Mouse (Mus musculus): ENCODE results near the gene Tff1. TPM values are rescaled to one million over a fixed set of nuclear protein-coding genes. Genes with fewer than 3 reads are reported as not detected.
A peak's percentile ranks its signal among the peaks of the same experiment; 100 is the strongest.

The Tff1 gene
- total and polyA plus RNA-seq, 2 experiments from 2014 or later: not detected

DNA sequence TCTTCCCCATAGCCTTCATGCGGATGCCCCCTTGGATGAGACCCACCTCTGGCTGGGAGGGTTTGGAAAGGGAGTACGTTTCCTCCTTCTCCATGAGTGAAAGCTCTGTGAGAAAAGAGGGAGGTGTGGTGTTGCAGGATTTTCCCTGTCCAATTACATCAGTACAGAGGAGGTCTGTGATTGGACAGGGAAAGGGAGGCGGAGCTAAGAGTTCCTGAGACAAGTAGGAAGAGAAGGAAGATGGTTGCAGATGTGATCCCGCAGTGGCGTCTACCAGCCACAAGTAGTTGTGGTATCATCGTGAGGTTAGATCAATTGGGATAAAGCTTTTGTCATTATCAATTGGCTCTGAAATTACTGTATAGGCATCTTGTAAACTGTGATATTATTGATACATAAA, 7.2 kb downstream of the Tff1 start:
- Histone ChIP-seq H3K4me3 (ENCODE audit: low read length) (no peak overlapping the region), H3K4me2 (ENCODE audit: low read depth, low read length) (no peak overlapping the region), H3K36me3 (ENCODE audit: insufficient read depth, low read length) (no peaks in the 10 kb centered on the region), H3K4me1 (ENCODE audit: insufficient read depth, low read length) (no peaks in the 10 kb centered on the region), H3K27ac (no peak overlapping the region), H3K9me3 (ENCODE audit: low read length) (no peaks in the 10 kb centered on the region), H3K27me3 (ENCODE audit: insufficient read depth, low read length) (no peaks in the 10 kb centered on the region), H3K9ac (replicated peaks; ENCODE audit: low read length) (no peak overlapping the region)
- no peak for TF ChIP-seq CTCF (IDR thresholded peaks at IDR 0.05; ENCODE audit: low read depth)
- ATAC-seq: no peak
- DNase-seq (ENCODE audit: low spot score): no peak
- WGBS: 78% methylated on average over 6 of the region's 6 CpGs

DNA sequence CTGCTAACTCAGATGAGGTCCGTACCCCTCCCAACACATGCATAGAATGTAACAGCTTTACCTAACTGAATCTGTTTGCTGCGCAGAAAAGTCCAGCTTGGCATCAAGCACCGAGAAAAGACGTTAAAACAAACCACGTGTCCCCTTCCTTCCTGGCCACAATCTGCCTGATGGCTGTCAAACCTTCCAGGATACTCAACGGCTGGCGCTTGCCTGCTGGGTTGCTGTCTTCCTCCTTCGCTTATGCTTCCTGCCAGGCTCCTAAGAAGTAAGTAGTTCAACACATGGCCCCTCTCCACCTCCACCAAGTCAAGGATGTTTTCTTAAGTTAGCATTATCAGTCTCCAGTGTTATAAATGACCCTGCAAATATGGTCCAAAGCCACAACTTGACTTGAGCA, 11.3 kb downstream of the Tff1 start:
- 81% methylated on average over 8 of the region's 8 CpGs for WGBS
- H3K36me3 ChIP-seq (ENCODE audit: insufficient read depth, low read length): no peaks in the 10 kb centered on the region
- H3K9ac ChIP-seq (replicated peaks; ENCODE audit: low read length): no peak overlapping the region
- no peak overlapping the region for H3K27ac ChIP-seq
- no peaks in the 10 kb centered on the region; the same call in 1 of the 2 replicates for H3K4me1 ChIP-seq (ENCODE audit: insufficient read depth, low read length)
- DNase-seq (ENCODE audit: low spot score) (no peak), ATAC-seq (no peak)
- H3K4me3 ChIP-seq (ENCODE audit: low read length): no peak overlapping the region
- no peak overlapping the region for H3K4me2 ChIP-seq (ENCODE audit: low read depth, low read length)
- H3K9me3 ChIP-seq (ENCODE audit: low read length): 0 out of 2 replicates have a peak, but pooled peaks cover 4% of the 10 kb centered on the region
- H3K27me3 ChIP-seq (ENCODE audit: insufficient read depth, low read length): no peaks in the 10 kb centered on the region
- TF ChIP-seq CTCF (IDR thresholded peaks at IDR 0.05; ENCODE audit: low read depth): no peak

DNA sequence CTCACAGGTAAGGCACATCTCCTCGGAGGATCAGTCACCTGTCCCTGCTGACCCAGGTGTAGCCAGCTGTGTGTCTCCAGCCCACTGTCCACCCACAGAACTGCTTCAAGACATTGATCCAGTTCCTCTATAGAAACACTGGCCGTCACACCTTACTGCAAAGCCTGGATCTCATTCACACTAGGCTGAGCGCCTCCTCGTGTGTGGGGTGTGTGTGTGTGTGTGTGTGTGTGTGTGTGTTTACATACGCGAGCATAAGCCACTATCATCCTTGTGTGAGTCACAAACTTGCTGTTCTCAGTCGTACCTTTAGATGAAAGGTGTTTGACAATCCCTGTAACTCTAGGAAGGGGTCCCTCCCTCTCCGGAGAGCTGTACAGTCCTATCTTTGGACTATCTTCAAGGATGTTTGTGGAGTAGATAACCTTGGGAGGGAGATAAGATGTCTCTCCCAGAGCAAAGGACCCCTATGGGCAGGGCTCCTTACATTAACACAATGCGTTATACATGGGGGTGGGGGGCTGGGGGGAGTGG, 12.0 kb downstream of the Tff1 start:
- Histone ChIP-seq H3K36me3 (ENCODE audit: insufficient read depth, low read length) (no peaks in the 10 kb centered on the region), H3K9me3 (ENCODE audit: low read length) (0 out of 2 replicates have a peak, but pooled peaks cover 4% of the 10 kb centered on the region), H3K4me1 (ENCODE audit: insufficient read depth, low read length) (no peaks in the 10 kb centered on the region; the same call in 1 of the 2 replicates), H3K27me3 (ENCODE audit: insufficient read depth, low read length) (no peaks in the 10 kb centered on the region), H3K4me2 (ENCODE audit: low read depth, low read length) (no peak overlapping the region), H3K27ac (no peak overlapping the region), H3K4me3 (ENCODE audit: low read length) (no peak overlapping the region), H3K9ac (replicated peaks; ENCODE audit: low read length) (no peak overlapping the region)
- DNase-seq (ENCODE audit: low spot score) (no peak), ATAC-seq (no peak)
- no peak for TF ChIP-seq CTCF (IDR thresholded peaks at IDR 0.05; ENCODE audit: low read depth)
- WGBS: 83% methylated on average over 9 of the region's 9 CpGs

DNA sequence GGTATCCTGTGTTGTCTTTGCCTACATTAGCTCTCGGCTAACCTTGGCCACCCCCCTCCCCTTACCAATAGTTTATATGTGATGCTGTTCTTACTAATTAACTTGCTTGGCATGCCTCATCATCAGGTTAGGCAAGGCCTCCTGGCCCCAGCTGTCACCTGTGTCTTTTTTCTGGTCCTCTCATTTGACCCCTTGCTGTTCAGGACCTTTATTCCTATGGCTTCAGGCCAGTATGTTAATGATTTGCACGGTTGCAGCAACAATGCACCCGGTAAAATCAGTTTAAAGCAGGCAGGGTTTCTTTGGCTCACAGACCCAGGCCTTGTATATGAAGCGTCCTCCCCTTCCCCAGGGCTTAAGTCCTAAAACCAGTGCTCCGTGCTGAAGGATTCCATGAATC, 12.6 kb downstream of the Tff1 start:
- no peak overlapping the region for H3K4me2 ChIP-seq (ENCODE audit: low read depth, low read length)
- WGBS: 31% methylated on average over 5 of the region's 5 CpGs
- H3K36me3 ChIP-seq (ENCODE audit: insufficient read depth, low read length): no peaks in the 10 kb centered on the region
- 0 out of 2 replicates have a peak, but pooled peaks cover 4% of the 10 kb centered on the region for H3K9me3 ChIP-seq (ENCODE audit: low read length)
- DNase-seq (ENCODE audit: low spot score): no peak
- ATAC-seq: no peak
- H3K27me3 ChIP-seq (ENCODE audit: insufficient read depth, low read length): no peaks in the 10 kb centered on the region
- H3K4me1 ChIP-seq (ENCODE audit: insufficient read depth, low read length): no peaks in the 10 kb centered on the region; the same call in 1 of the 2 replicates
- no peak overlapping the region for H3K4me3 ChIP-seq (ENCODE audit: low read length)
- H3K27ac ChIP-seq: no peak overlapping the region
- no peak for TF ChIP-seq CTCF (IDR thresholded peaks at IDR 0.05; ENCODE audit: low read depth)
- no peak overlapping the region for H3K9ac ChIP-seq (replicated peaks; ENCODE audit: low read length)

DNA sequence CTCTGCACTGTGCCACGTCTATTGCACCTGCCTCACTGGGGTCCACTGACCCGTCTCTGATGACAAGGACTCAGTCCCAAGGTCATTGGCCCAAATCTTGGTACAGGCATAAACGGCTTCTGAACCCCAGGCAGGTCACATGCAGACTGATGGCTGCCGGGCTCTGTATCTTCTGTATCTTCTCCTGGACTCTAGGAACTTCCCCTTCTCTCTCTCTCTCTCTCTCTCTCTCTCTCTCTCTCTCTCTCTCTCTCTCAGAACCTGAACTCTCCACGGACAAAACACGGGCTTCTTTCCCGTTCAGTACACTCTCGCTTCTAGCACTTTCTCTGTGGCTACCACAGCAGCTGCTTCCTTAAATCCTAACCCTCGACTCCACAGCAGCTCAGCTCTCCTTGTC, 19.1 kb downstream of the Tff1 start:
- no peak for ATAC-seq
- H3K27me3 ChIP-seq (ENCODE audit: insufficient read depth, low read length): no peaks in the 10 kb centered on the region
- 87% methylated on average over 9 of the region's 9 CpGs for WGBS

DNA sequence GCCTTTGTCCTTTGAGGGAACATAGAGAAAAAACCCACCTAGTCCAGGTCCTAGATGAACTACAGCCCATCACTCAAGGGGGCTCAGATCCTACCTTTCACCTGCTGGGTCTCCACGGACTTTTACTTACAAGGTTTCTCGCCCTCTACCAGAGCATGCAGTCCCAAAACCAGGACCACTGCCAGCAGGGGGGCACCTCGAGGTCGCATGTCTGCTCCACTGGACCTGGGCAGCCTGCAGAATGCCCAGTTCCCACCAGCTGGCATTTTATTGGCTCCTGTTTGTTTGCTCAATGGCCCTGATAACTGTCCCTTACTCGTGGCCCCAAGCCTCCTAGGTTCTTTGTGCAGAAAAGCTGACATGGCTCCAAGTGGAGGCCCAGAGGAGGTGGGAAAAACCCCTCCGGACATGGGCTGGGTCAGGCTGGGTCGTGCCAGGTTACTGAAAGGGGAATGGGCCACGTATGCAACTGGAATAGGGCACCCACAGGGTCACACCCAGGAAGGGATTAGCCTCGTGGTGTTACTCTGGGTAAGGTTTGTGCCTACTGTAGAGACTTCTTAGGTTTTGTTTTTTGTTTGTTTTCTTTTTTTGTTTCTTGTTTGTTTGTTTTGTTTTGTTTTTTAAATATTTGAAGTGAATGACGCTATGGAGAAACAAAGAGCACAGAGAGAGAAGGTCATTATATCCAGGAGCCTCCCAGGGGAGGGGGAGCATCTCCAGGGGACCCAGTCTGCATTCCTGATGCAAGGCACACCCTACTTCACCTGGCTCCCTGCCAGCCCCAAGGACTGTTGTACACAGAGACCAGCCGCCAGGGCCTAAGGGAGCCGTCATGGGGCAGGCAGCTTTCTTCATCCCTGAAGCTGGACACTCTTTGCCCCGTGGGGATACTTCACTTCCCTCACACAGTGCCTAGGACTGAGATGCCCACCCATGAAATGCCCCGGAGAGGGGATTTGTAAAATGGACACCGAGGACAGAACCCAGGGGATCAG, 20.7 kb downstream of the Tff1 start, which contains the start of gene Tff2:
Tff2 (minus strand) TSS at position 243 of the 998 bp plus-strand sequence.
- Histone ChIP-seq H3K36me3 (ENCODE audit: insufficient read depth, low read length) (no peaks in the 10 kb centered on the region), H3K27me3 (ENCODE audit: insufficient read depth, low read length) (no peaks in the 10 kb centered on the region), H3K4me2 (ENCODE audit: low read depth, low read length) (no peak within 1 kb of the TSS), H3K4me3 (ENCODE audit: low read length) (no peak within 1 kb of the TSS), H3K9me3 (ENCODE audit: low read length) (0 out of 2 replicates have a peak, but pooled peaks cover 4% of the 10 kb centered on the region), H3K27ac (no peak within 1 kb of the TSS), H3K4me1 (ENCODE audit: insufficient read depth, low read length) (no peaks in the 10 kb centered on the region), H3K9ac (replicated peaks; ENCODE audit: low read length) (no peak within 1 kb of the TSS)
- 63% methylated on average over 15 of the region's 15 CpGs for WGBS
- peak; percentile 53 for DNase-seq (ENCODE audit: low spot score)
- 0 out of 2 replicates have a peak, but pooled peaks have one; percentile 35 for ATAC-seq
- no peak for TF ChIP-seq CTCF (IDR thresholded peaks at IDR 0.05; ENCODE audit: low read depth)

More for the DNA sequence above, 19.1 kb downstream of the Tff1 start:
- Histone ChIP-seq H3K9me3 (ENCODE audit: low read length) (0 out of 2 replicates have a peak, but pooled peaks cover 4% of the 10 kb centered on the region), H3K4me1 (ENCODE audit: insufficient read depth, low read length) (no peaks in the 10 kb centered on the region), H3K27ac (no peak overlapping the region), H3K9ac (replicated peaks; ENCODE audit: low read length) (no peak overlapping the region), H3K36me3 (ENCODE audit: insufficient read depth, low read length) (no peaks in the 10 kb centered on the region), H3K4me3 (ENCODE audit: low read length) (no peak overlapping the region), H3K4me2 (ENCODE audit: low read depth, low read length) (no peak overlapping the region)
- TF ChIP-seq CTCF (IDR thresholded peaks at IDR 0.05; ENCODE audit: low read depth): no peak
- no peak for DNase-seq (ENCODE audit: low spot score)

Measured in hindbrain, postnatal 0 days (tissue).